Mouse (Mus musculus) liver, embryonic 13.5 days (tissue): ENCODE measurements around the gene Gbe1. TPM values are rescaled to one million over a fixed set of nuclear protein-coding genes. Genes with fewer than 3 reads are reported as not detected.
A peak's percentile ranks its signal among the peaks of the same experiment; 100 is the strongest.

Experiments
- ATAC-seq: fragments of 200-750 bp; cut with Nextera tagmentation; 2 replicates; pipeline ENCODE4 v1.8.0; 2017; ENCODE audit warnings: low read depth, mild to moderate bottlenecking, moderate number of reproducible peaks, moderate library complexity
- DNase-seq: peaks from one replicate; pipeline ENCODE4 v3.0.0; 2022
- H3K27ac ChIP-seq: fragments of 300-500 bp; sonication (generic); 2 replicates; pipeline ENCODE4 v1.5.1; 2015; ENCODE audit warnings: moderate library complexity, mild to moderate bottlenecking, inconsistent platforms
- H3K27me3 ChIP-seq: fragments of 300-500 bp; sonication (generic); 2 replicates; pipeline ENCODE4 v1.6.1; 2015; ENCODE audit warnings: mild to moderate bottlenecking, inconsistent platforms
- H3K36me3 ChIP-seq: fragments of 300-500 bp; sonication (generic); 2 replicates; pipeline ENCODE4 v1.6.1; 2015; ENCODE audit warnings: mild to moderate bottlenecking, inconsistent platforms
- H3K4me1 ChIP-seq: fragments of 300-500 bp; sonication (generic); replicated peaks from 2 replicates; pipeline ENCODE4 v1.6.1; 2015; ENCODE audit warnings: inconsistent platforms
- H3K4me2 ChIP-seq: fragments of 300-500 bp; sonication (generic); 2 replicates; pipeline ENCODE4 v1.6.1; 2015; ENCODE audit warnings: inconsistent platforms, mild to moderate bottlenecking, moderate library complexity
- H3K4me3 ChIP-seq: fragments of 300-500 bp; sonication (generic); replicated peaks from 2 replicates; pipeline ENCODE4 v1.5.1; 2015; ENCODE audit warnings: mild to moderate bottlenecking, inconsistent platforms
- H3K9ac ChIP-seq: fragments of 300-500 bp; sonication (generic); 2 replicates; pipeline ENCODE4 v1.6.1; 2015; ENCODE audit warnings: mild to moderate bottlenecking, inconsistent platforms
- H3K9me3 ChIP-seq: fragments of 300-500 bp; sonication (generic); replicated peaks from 2 replicates; pipeline ENCODE4 v1.6.1; 2016; ENCODE audit warnings: inconsistent platforms
- WGBS: fragments of 180-500 bp; shearing (Covaris S2); methylation state at CpG from one replicate; pipeline ENCODE4 v1.1.7; 2015; ENCODE audit not compliant: insufficient replicate concordance; 5-methylcytosine and 5-hydroxymethylcytosine counted together
- polyA plus RNA-seq: library from polyadenylated mRNA; unstranded; fragments of >200 nt; fragmentation: Nextera tagmentation; extraction: Ambion mirVana; gene quantifications from 2 replicates; pipeline ENCODE4 v1.2.1, GENCODE M21; 2015

Gene Gbe1
- 6.3 and 8.1 TPM in 2 replicates for polyA plus RNA-seq

GRCm38 (mm10) chr16:70313886-70314577 is at the start of gene Gbe1:
TSS of gene Gbe1 (plus strand) at chr16:70313949.
- H3K4me1 ChIP-seq: 0 out of 2 replicates have a peak, but pooled peaks cover 7% of the 10 kb centered on the region
- no peaks in the 10 kb centered on the region for H3K27me3 ChIP-seq
- peak within 1 kb of the TSS; percentile 77 for H3K9ac ChIP-seq
- H3K4me2 ChIP-seq: peak within 1 kb of the TSS; percentile 76
- DNase-seq (peak; percentile 80), ATAC-seq (peak; percentile 94)
- peak within 1 kb of the TSS; percentile 72 for H3K4me3 ChIP-seq
- H3K9me3 ChIP-seq: no peaks in the 10 kb centered on the region
- no peaks in the 10 kb centered on the region for H3K36me3 ChIP-seq
- H3K27ac ChIP-seq: peak within 1 kb of the TSS; percentile 79
- WGBS: under 1% methylated on average over 59 of the region's 82 CpGs

DNA sequence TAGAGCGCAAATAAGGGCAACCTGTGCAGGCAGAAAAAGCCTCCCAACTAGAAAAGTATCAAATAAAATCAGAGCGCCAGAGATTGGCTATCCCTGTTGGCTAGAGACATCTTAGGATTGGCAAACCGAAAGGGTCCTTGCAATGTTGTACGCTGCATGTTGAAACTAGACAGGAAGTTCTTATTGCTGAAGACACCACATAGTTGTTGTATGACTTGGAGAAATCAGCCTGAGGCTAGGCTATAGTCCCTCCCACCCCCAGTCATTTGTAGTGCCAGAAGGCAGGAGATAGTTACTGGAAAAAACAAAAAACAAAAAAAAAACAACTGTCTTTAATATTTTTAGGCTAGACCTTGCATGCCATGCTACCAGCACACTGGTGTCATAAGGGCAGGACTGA is 3.1 kb upstream of the Gbe1 start:
- ATAC-seq (no peak), DNase-seq (no peak)
- Histone ChIP-seq H3K4me3 (no peak overlapping the region), H3K4me1 (0 out of 2 replicates have a peak, but pooled peaks cover 7% of the 10 kb centered on the region), H3K4me2 (no peak overlapping the region), H3K27me3 (no peaks in the 10 kb centered on the region), H3K36me3 (no peaks in the 10 kb centered on the region), H3K9ac (no peak overlapping the region), H3K27ac (no peak overlapping the region), H3K9me3 (no peaks in the 10 kb centered on the region)
- 72% methylated on average over 4 of the region's 4 CpGs for WGBS

- no peaks in the 10 kb centered on the region for H3K36me3 ChIP-seq
- H3K4me2 ChIP-seq: peak overlapping the region; percentile 76
- no peaks in the 10 kb centered on the region for H3K9me3 ChIP-seq
- H3K4me1 ChIP-seq: 0 out of 2 replicates have a peak, but pooled peaks cover 7% of the 10 kb centered on the region
- H3K4me3 ChIP-seq: peak overlapping the region; percentile 72
- H3K27ac ChIP-seq: peak overlapping the region; percentile 79
- H3K27me3 ChIP-seq: no peaks in the 10 kb centered on the region
- ATAC-seq: no peak
- H3K9ac ChIP-seq: peak overlapping the region; percentile 77
- WGBS: 4% methylated on average over 7 of the region's 7 CpGs
- DNase-seq: no peak
Measured at GRCm38 (mm10) chr16:70313496-70313885, 258 bp upstream of the Gbe1 start.

DNA sequence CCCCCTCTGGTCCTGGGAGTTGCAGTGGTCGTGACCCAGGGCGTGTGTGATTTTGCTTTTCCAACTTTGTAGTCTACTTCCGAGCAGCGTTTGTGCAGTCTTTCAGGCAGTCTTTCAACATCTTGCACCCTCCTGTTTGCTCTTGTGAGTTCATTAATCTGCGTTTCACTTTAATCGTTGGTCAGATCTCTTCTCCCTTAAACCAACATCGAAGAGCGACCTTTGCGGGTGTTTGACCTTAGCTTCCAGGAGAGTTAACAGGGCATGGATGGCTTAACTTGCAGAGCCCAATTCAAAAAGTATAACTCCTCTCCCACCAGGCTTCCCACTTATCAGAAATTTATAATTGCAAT is 805 bp downstream of the Gbe1 start:
- Histone ChIP-seq H3K4me3 (peak overlapping the region; percentile 72), H3K36me3 (no peaks in the 10 kb centered on the region), H3K9me3 (no peaks in the 10 kb centered on the region), H3K27ac (peak overlapping the region; percentile 79), H3K27me3 (no peaks in the 10 kb centered on the region), H3K9ac (peak overlapping the region; percentile 77), H3K4me2 (peak overlapping the region; percentile 76), H3K4me1 (0 out of 2 replicates have a peak, but pooled peaks cover 7% of the 10 kb centered on the region)
- WGBS: 0% methylated on average over 9 of the region's 9 CpGs
- ATAC-seq (peak; percentile 9; the same call in 1 of the 2 replicates), DNase-seq (no peak)

DNA sequence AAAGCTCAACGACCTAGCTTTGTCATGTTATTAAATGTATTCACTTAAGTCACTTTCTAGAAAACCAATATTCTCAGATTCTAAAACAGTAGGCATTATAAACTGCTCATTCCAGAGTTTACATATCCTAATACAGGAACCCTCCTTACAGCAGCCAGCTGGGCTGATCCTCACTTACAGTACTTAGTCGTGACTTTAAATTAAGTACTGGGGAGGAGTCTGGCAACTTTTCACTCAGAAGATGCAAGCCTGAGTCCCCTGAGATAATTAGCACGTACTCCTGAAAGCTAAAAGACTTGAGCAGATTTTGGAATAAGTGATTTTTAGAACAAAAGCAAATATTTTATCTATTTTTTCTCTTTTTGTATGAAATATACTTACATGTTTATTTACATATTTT is 1.5 kb downstream of the Gbe1 start:
- no peak for ATAC-seq
- WGBS: 48% methylated on average over 3 of the region's 3 CpGs

DNA sequence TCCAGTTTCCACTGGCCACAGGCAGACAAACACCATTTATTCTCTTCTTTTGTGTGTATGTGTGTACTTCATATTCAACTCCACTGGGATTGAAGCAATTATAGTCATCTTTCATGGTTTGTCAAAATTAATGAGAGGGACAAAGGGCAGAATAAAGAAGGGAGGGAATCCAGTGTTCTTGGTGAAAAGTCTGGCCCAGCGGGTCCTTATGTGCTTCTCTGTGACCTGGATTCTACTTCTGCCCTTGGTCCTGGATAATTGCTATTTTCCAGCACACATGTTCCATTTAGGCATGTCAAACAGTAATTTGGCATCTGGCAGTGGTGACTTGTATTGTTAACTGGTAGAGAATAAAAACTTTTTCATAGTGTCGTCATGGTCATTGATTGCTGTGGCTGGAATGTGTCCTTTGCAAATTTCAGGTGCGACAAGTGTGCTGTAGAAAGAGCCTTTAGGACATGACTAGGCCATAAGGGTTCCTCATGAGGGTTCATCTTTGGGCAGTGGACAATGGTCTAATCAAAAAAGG is 2.2 kb downstream of the Gbe1 start:
- Histone ChIP-seq H3K9me3 (no peaks in the 10 kb centered on the region), H3K27ac (no peak overlapping the region), H3K4me3 (no peak overlapping the region), H3K4me2 (no peak overlapping the region), H3K27me3 (no peaks in the 10 kb centered on the region), H3K4me1 (0 out of 2 replicates have a peak, but pooled peaks cover 7% of the 10 kb centered on the region), H3K9ac (no peak overlapping the region), H3K36me3 (no peaks in the 10 kb centered on the region)
- 85% methylated on average over 3 of the region's 3 CpGs for WGBS
- DNase-seq: no peak
- ATAC-seq: no peak

More for the DNA sequence above, 1.5 kb downstream of the Gbe1 start:
- Histone ChIP-seq H3K27me3 (no peaks in the 10 kb centered on the region), H3K4me3 (0 out of 2 replicates have a peak overlapping the region, but pooled peaks have one; percentile 10), H3K9ac (no peak overlapping the region), H3K4me1 (0 out of 2 replicates have a peak, but pooled peaks cover 7% of the 10 kb centered on the region), H3K36me3 (no peaks in the 10 kb centered on the region), H3K27ac (no peak overlapping the region), H3K4me2 (0 out of 2 replicates have a peak overlapping the region, but pooled peaks have one; percentile 14), H3K9me3 (no peaks in the 10 kb centered on the region)
- DNase-seq: no peak

GRCm38 (mm10) chr16:70319388-70319787 is 5.6 kb downstream of the Gbe1 start:
- H3K36me3 ChIP-seq: no peaks in the 10 kb centered on the region
- no peaks in the 10 kb centered on the region for H3K4me1 ChIP-seq
- no peaks in the 10 kb centered on the region for H3K27me3 ChIP-seq
- no peak overlapping the region for H3K4me2 ChIP-seq
- H3K27ac ChIP-seq: no peak overlapping the region
- DNase-seq (no peak), ATAC-seq (no peak)
- no peaks in the 10 kb centered on the region for H3K9me3 ChIP-seq
- no peak overlapping the region for H3K9ac ChIP-seq
- H3K4me3 ChIP-seq: no peak overlapping the region
- WGBS: 72% methylated on average over 6 of the region's 6 CpGs

DNA sequence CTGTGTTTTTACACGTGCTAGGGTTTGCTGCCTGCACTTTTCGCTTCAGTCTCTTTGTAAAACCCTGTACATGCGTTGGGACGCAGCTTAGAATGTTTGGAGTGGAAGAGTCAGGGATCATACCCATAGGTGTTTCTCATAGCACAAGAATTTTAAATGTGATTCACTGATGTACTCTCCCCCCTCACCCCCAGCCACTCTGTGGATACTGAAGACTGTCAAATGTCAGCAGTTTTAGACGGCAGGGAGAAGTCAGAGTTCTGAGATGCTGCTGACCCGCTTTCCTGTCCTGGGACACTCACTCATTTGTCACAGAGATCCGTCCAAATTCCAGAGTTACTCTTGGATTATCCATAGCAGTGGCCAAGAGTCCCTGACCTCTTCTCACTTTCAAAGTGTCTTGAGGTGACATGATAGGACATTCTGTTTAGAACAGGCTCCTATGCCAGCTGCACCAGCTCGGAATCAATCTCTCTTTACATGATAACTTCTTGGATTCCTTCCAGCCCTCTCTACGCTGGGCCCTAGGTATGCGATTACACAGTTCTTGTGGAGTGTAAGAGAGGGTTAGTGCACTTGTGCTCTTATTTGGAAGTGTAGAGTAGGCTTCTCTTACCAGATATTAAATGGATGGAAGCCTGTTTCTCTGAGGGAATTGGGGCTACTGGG is 7.0 kb downstream of the Gbe1 start:
- H3K9me3 ChIP-seq: no peaks in the 10 kb centered on the region
- H3K36me3 ChIP-seq: no peaks in the 10 kb centered on the region
- H3K9ac ChIP-seq: no peak overlapping the region
- no peak overlapping the region for H3K27ac ChIP-seq
- ATAC-seq (no peak), DNase-seq (no peak)
- H3K4me1 ChIP-seq: no peaks in the 10 kb centered on the region
- H3K4me3 ChIP-seq: no peak overlapping the region
- WGBS: 68% methylated on average over 10 of the region's 10 CpGs
- no peak overlapping the region for H3K4me2 ChIP-seq
- H3K27me3 ChIP-seq: no peaks in the 10 kb centered on the region

GRCm38 (mm10) chr16:70326339-70326948 is 12.7 kb downstream of the Gbe1 start:
- no peak overlapping the region for H3K27ac ChIP-seq
- DNase-seq (no peak), ATAC-seq (no peak)
- no peaks in the 10 kb centered on the region for H3K36me3 ChIP-seq
- WGBS: 30% methylated on average over 9 of the region's 9 CpGs
- H3K4me3 ChIP-seq: no peak overlapping the region
- no peaks in the 10 kb centered on the region for H3K9me3 ChIP-seq
- H3K9ac ChIP-seq: no peak overlapping the region
- no peaks in the 10 kb centered on the region for H3K27me3 ChIP-seq
- H3K4me2 ChIP-seq: no peak overlapping the region
- no peaks in the 10 kb centered on the region; the same call in 1 of the 2 replicates for H3K4me1 ChIP-seq

GRCm38 (mm10) chr16:70328566-70328965 is 14.8 kb downstream of the Gbe1 start:
- Histone ChIP-seq H3K27me3 (no peaks in the 10 kb centered on the region), H3K4me3 (no peak overlapping the region), H3K27ac (no peak overlapping the region), H3K4me1 (no peaks in the 10 kb centered on the region; the same call in 1 of the 2 replicates), H3K36me3 (no peaks in the 10 kb centered on the region), H3K9ac (no peak overlapping the region), H3K9me3 (no peaks in the 10 kb centered on the region), H3K4me2 (no peak overlapping the region)
- ATAC-seq: no peak
- no peak for DNase-seq
- 71% methylated on average over 6 of the region's 6 CpGs for WGBS

- Histone ChIP-seq H3K27me3 (no peaks in the 10 kb centered on the region), H3K9ac (no peak overlapping the region), H3K36me3 (no peaks in the 10 kb centered on the region), H3K27ac (no peak overlapping the region), H3K9me3 (no peaks in the 10 kb centered on the region), H3K4me2 (no peak overlapping the region), H3K4me1 (no peaks in the 10 kb centered on the region; the same call in 1 of the 2 replicates), H3K4me3 (no peak overlapping the region)
- DNase-seq: no peak
- 70% methylated on average over 10 of the region's 10 CpGs for whole genome bisulfite sequencing
- no peak for ATAC-seq
Measured at GRCm38 (mm10) chr16:70329036-70329435, 15.3 kb downstream of the Gbe1 start.
